ENCODE assay signal across 18 mouse cellular contexts in the genomic region with DNA sequence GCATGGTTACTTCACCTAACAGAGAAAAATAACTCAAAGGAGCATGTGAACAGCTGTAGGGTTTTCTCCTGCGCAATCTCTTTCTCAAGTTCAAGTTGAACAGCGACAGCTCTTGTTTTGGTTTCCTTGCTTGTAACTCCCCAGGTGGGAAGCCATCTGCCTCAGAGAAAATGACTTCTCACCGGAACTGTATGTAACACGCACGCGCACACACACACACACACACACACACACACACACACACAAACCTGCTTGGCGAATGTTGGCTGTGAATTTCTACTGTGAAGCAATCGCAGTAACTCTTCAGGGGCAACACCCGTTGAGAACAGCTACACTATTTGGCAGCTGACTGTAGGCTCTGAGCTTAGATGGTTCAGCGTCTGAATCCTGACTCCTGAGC.
DNase-seq lines count a peak whose midpoint lies in the region; ATAC-seq lines count a peak whose summit lies in the region.
"Had no signal": no experiment of that assay in that cellular context is flagged by ENCODE, and none has a peak within 500 bp of the region (broad histone marks: within the 10 kb centered on the region; RNA-seq: fewer than 3 reads in every experiment).

No protein-coding gene starts in this region.

- H3K4me2 ChIP-seq in heart, embryonic 12.5 days = no peak overlapping the region
- H3K4me2 ChIP-seq: hindbrain, embryonic 15.5 days; limb, embryonic 15.5 days; midbrain, embryonic 13.5 days had no signal

- 87% methylated on average over 10 of the region's 10 CpGs for WGBS in heart, embryonic 12.5 days

- H3K36me3 ChIP-seq in heart, embryonic 12.5 days = no peaks in the 10 kb centered on the region
- H3K36me3 ChIP-seq: hindbrain, embryonic 15.5 days; limb, embryonic 15.5 days; midbrain, embryonic 13.5 days had no signal

- no peak for ATAC-seq in heart, embryonic 12.5 days (ENCODE audit: insufficient number of reproducible peaks, low FRiP score)
- ATAC-seq: forebrain, embryonic 16.5 days; midbrain, embryonic 13.5 days had no signal

- peaks cover 29% of the 10 kb centered on the region for H3K27me3 ChIP-seq in heart, embryonic 12.5 days (replicated peaks)
- H3K27me3 ChIP-seq: CH12.LX; hindbrain, embryonic 15.5 days; limb, embryonic 15.5 days; midbrain, embryonic 13.5 days had no signal

- peaks cover 6% of the 10 kb centered on the region; the same call in 1 of the 2 replicates for H3K4me1 ChIP-seq in heart, embryonic 12.5 days (replicated peaks)
- H3K4me1 ChIP-seq: hindbrain, embryonic 15.5 days; midbrain, embryonic 13.5 days had no signal

- H3K4me3 ChIP-seq in heart, embryonic 12.5 days = no peak overlapping the region
- H3K4me3 ChIP-seq: hindbrain, embryonic 15.5 days; limb, embryonic 15.5 days; midbrain, embryonic 13.5 days had no signal

- intact Hi-C loops in left cerebral cortex, postnatal 14 days (cut with DNase I) = no loop called here

- peak; percentile 20 to 52 for DNase-seq in left cerebral cortex, postnatal 14 days (ENCODE audit: low spot score in 2 of 2)
- no peak for DNase-seq in left cerebral cortex, adult 11 months (ENCODE audit: low spot score)
- DNase-seq in cerebellum, adult 18-20 months = peak; percentile 30 to 46
- DNase-seq in cerebellum, postnatal 14 days = peak; percentile 32 to 60
- peak; percentile 7 for DNase-seq in right cerebral cortex, postnatal 4 days
- no peak for DNase-seq in B cell, adult 2 months
- DNase-seq: gastrocnemius, postnatal 14 days; heart, postnatal 14 days; kidney, adult 11 months; kidney, postnatal 14 days; lung, adult 18-20 months had no signal

- no peak overlapping the region for H3K9ac ChIP-seq in heart, embryonic 12.5 days
- H3K9ac ChIP-seq: hindbrain, embryonic 15.5 days; limb, embryonic 15.5 days; midbrain, embryonic 13.5 days had no signal

- H3K27ac ChIP-seq in heart, embryonic 12.5 days (ENCODE audit: poor library complexity, severe bottlenecking) = no peak overlapping the region
- H3K27ac ChIP-seq: hindbrain, embryonic 15.5 days; limb, embryonic 15.5 days; macrophage; midbrain, embryonic 13.5 days had no signal

- no peaks in the 10 kb centered on the region for H3K9me3 ChIP-seq in heart, embryonic 12.5 days (replicated peaks)
- H3K9me3 ChIP-seq: hindbrain, embryonic 15.5 days; limb, embryonic 15.5 days; midbrain, embryonic 13.5 days had no signal

Comparison
In these comparisons a context has a peak if more than half of its experiments do, and no peak if none do; other contexts are left out.
1. DNase-seq: peak in left cerebral cortex, postnatal 14 days (2 of 2), cerebellum, adult 18-20 months (2 of 2), cerebellum, postnatal 14 days (2 of 2) and right cerebral cortex, postnatal 4 days (single experiment); none in left cerebral cortex, adult 11 months (single experiment) and B cell, adult 2 months (0 of 2).